Mouse (Mus musculus): Measurements from ENCODE around the gene Lpin3. TPM values are rescaled to one million over a fixed set of nuclear protein-coding genes. Genes with fewer than 3 reads are reported as not detected.

Gene Lpin3
- polyA plus RNA-seq, 1 experiment from 2014 or later: 0.78 TPM

- Histone ChIP-seq H3K36me3 (ENCODE audit: control insufficient read depth, insufficient read depth, low read length) (no peaks in the 10 kb centered on the region), H3K27me3 (ENCODE audit: control insufficient read depth, insufficient read depth, low read length) (no peaks in the 10 kb centered on the region), H3K4me2 (ENCODE audit: low read length) (no peak overlapping the region), H3K4me3 (ENCODE audit: control insufficient read depth in 1 of 2, insufficient read depth in 1 of 2, low read depth in 1 of 2, low read length in 2 of 2) (no peak overlapping the region), H3K4me1 (ENCODE audit: control insufficient read depth in 2 of 2, insufficient read depth in 2 of 2, low read length in 2 of 2) (peaks cover 4 to 9% of the 10 kb centered on the region in 2 experiments), H3K9ac (ENCODE audit: low read length) (no peak overlapping the region), H3K9me3 (ENCODE audit: control insufficient read depth, low read length) (no peaks in the 10 kb centered on the region), H3K27ac (replicated peaks in 1 of 2; ENCODE audit: control insufficient read depth in 1 of 2, insufficient read depth in 1 of 2, low read depth in 2 of 2, low read length in 2 of 2) (no peak overlapping the region)
- no peak for ATAC-seq (ENCODE audit: insufficient number of reproducible peaks, insufficient read depth, low FRiP score, low read depth)
- WGBS: 68% methylated on average over 3 of the region's 3 CpGs
Observed at GRCm38 (mm10) chr2:160886221-160886620, 5.8 kb downstream of the Lpin3 start.

- H3K27ac ChIP-seq (replicated peaks in 1 of 2; ENCODE audit: control insufficient read depth in 1 of 2, insufficient read depth in 1 of 2, low read depth in 2 of 2, low read length in 2 of 2): no peak overlapping the region
- peak overlapping the region; percentile 99 for H3K4me2 ChIP-seq (ENCODE audit: low read length)
- H3K27me3 ChIP-seq (ENCODE audit: control insufficient read depth, insufficient read depth, low read length): no peaks in the 10 kb centered on the region; the same call in 1 of the 2 replicates
- 2% methylated on average over 11 of the region's 11 CpGs for WGBS
- H3K4me1 ChIP-seq (ENCODE audit: control insufficient read depth in 2 of 2, insufficient read depth in 2 of 2, low read length in 2 of 2): peaks cover 0 to 6% of the 10 kb centered on the region in 2 experiments; a peak in 2 of 4 replicates
- H3K9ac ChIP-seq (ENCODE audit: low read length): peak overlapping the region; percentile 72
- H3K36me3 ChIP-seq (ENCODE audit: control insufficient read depth, insufficient read depth, low read length): no peaks in the 10 kb centered on the region
- no peaks in the 10 kb centered on the region for H3K9me3 ChIP-seq (ENCODE audit: control insufficient read depth, low read length)
- H3K4me3 ChIP-seq (ENCODE audit: control insufficient read depth in 1 of 2, insufficient read depth in 1 of 2, low read depth in 1 of 2, low read length in 2 of 2): peak overlapping the region; percentile 50 to 51
- peak; percentile 57; the same call in 1 of the 2 replicates for ATAC-seq (ENCODE audit: insufficient number of reproducible peaks, insufficient read depth, low FRiP score, low read depth)
Observed at GRCm38 (mm10) chr2:160887284-160887683, 6.8 kb downstream of the Lpin3 start.

GRCm38 (mm10) chr2:160887859-160888258 is 7.4 kb downstream of the Lpin3 start:
- H3K4me1 ChIP-seq (ENCODE audit: control insufficient read depth in 2 of 2, insufficient read depth in 2 of 2, low read length in 2 of 2): peaks cover 0 to 6% of the 10 kb centered on the region in 2 experiments; a peak in 2 of 4 replicates
- H3K9me3 ChIP-seq (ENCODE audit: control insufficient read depth, low read length): no peaks in the 10 kb centered on the region
- peak overlapping the region; percentile 50 to 51 for H3K4me3 ChIP-seq (ENCODE audit: control insufficient read depth in 1 of 2, insufficient read depth in 1 of 2, low read depth in 1 of 2, low read length in 2 of 2)
- no peaks in the 10 kb centered on the region for H3K36me3 ChIP-seq (ENCODE audit: control insufficient read depth, insufficient read depth, low read length)
- no peaks in the 10 kb centered on the region; the same call in 1 of the 2 replicates for H3K27me3 ChIP-seq (ENCODE audit: control insufficient read depth, insufficient read depth, low read length)
- no peak overlapping the region for H3K27ac ChIP-seq (replicated peaks in 1 of 2; ENCODE audit: control insufficient read depth in 1 of 2, insufficient read depth in 1 of 2, low read depth in 2 of 2, low read length in 2 of 2)
- peak overlapping the region; percentile 99 for H3K4me2 ChIP-seq (ENCODE audit: low read length)
- peak overlapping the region; percentile 72 for H3K9ac ChIP-seq (ENCODE audit: low read length)
- WGBS: 1% methylated on average over 26 of the region's 26 CpGs
- ATAC-seq (ENCODE audit: insufficient number of reproducible peaks, insufficient read depth, low FRiP score, low read depth): peak; percentile 66

- Histone ChIP-seq H3K27ac (replicated peaks in 1 of 2; ENCODE audit: control insufficient read depth in 1 of 2, insufficient read depth in 1 of 2, low read depth in 2 of 2, low read length in 2 of 2) (no peak overlapping the region), H3K4me2 (ENCODE audit: low read length) (no peak overlapping the region), H3K27me3 (ENCODE audit: control insufficient read depth, insufficient read depth, low read length) (no peaks in the 10 kb centered on the region; the same call in 1 of the 2 replicates), H3K9me3 (ENCODE audit: control insufficient read depth, low read length) (no peaks in the 10 kb centered on the region), H3K4me1 (ENCODE audit: control insufficient read depth in 2 of 2, insufficient read depth in 2 of 2, low read length in 2 of 2) (peaks cover 0 to 6% of the 10 kb centered on the region in 2 experiments; a peak in 2 of 4 replicates), H3K4me3 (ENCODE audit: control insufficient read depth in 1 of 2, insufficient read depth in 1 of 2, low read depth in 1 of 2, low read length in 2 of 2) (no peak overlapping the region), H3K9ac (ENCODE audit: low read length) (no peak overlapping the region), H3K36me3 (ENCODE audit: control insufficient read depth, insufficient read depth, low read length) (no peaks in the 10 kb centered on the region)
- no peak for ATAC-seq (ENCODE audit: insufficient number of reproducible peaks, insufficient read depth, low FRiP score, low read depth)
- 78% methylated on average over 5 of the region's 5 CpGs for WGBS
Observed at GRCm38 (mm10) chr2:160891045-160891444, 10.6 kb downstream of the Lpin3 start.

- no peaks in the 10 kb centered on the region; the same call in 1 of the 2 replicates for H3K27me3 ChIP-seq (ENCODE audit: control insufficient read depth, insufficient read depth, low read length)
- H3K9me3 ChIP-seq (ENCODE audit: control insufficient read depth, low read length): no peaks in the 10 kb centered on the region
- H3K36me3 ChIP-seq (ENCODE audit: control insufficient read depth, insufficient read depth, low read length): no peaks in the 10 kb centered on the region
- ATAC-seq (ENCODE audit: insufficient number of reproducible peaks, insufficient read depth, low FRiP score, low read depth): no peak
- 77% methylated on average over 9 of the region's 9 CpGs for WGBS
- no peak overlapping the region for H3K9ac ChIP-seq (ENCODE audit: low read length)
- peaks cover 0 to 6% of the 10 kb centered on the region in 2 experiments; a peak in 2 of 4 replicates for H3K4me1 ChIP-seq (ENCODE audit: control insufficient read depth in 2 of 2, insufficient read depth in 2 of 2, low read length in 2 of 2)
- H3K27ac ChIP-seq (replicated peaks in 1 of 2; ENCODE audit: control insufficient read depth in 1 of 2, insufficient read depth in 1 of 2, low read depth in 2 of 2, low read length in 2 of 2): no peak overlapping the region
- no peak overlapping the region for H3K4me2 ChIP-seq (ENCODE audit: low read length)
- no peak overlapping the region for H3K4me3 ChIP-seq (ENCODE audit: control insufficient read depth in 1 of 2, insufficient read depth in 1 of 2, low read depth in 1 of 2, low read length in 2 of 2)
Observed at GRCm38 (mm10) chr2:160891697-160892096, 11.2 kb downstream of the Lpin3 start.

GRCm38 (mm10) chr2:160901656-160902412 is 21.4 kb downstream of the Lpin3 start:
- H3K27me3 ChIP-seq (ENCODE audit: control insufficient read depth, insufficient read depth, low read length): no peaks in the 10 kb centered on the region; the same call in 1 of the 2 replicates
- 55% methylated on average over 7 of the region's 7 CpGs for WGBS

GRCm38 (mm10) chr2:160905301-160905700 is 24.8 kb downstream of the Lpin3 start:
- WGBS: 92% methylated on average over 12 of the region's 12 CpGs
- Histone ChIP-seq H3K4me1 (ENCODE audit: control insufficient read depth in 2 of 2, insufficient read depth in 2 of 2, low read length in 2 of 2) (peaks cover 5 to 6% of the 10 kb centered on the region in 2 experiments; a peak in 3 of 4 replicates), H3K4me2 (ENCODE audit: low read length) (no peak overlapping the region), H3K9ac (ENCODE audit: low read length) (no peak overlapping the region), H3K36me3 (ENCODE audit: control insufficient read depth, insufficient read depth, low read length) (no peaks in the 10 kb centered on the region), H3K27ac (replicated peaks in 1 of 2; ENCODE audit: control insufficient read depth in 1 of 2, insufficient read depth in 1 of 2, low read depth in 2 of 2, low read length in 2 of 2) (no peak overlapping the region), H3K4me3 (ENCODE audit: control insufficient read depth in 1 of 2, insufficient read depth in 1 of 2, low read depth in 1 of 2, low read length in 2 of 2) (no peak overlapping the region), H3K9me3 (ENCODE audit: control insufficient read depth, low read length) (no peaks in the 10 kb centered on the region), H3K27me3 (ENCODE audit: control insufficient read depth, insufficient read depth, low read length) (peaks cover 25% of the 10 kb centered on the region)
- ATAC-seq (ENCODE audit: insufficient number of reproducible peaks, insufficient read depth, low FRiP score, low read depth): no peak

More at GRCm38 (mm10) chr2:160901656-160902412, 21.4 kb downstream of the Lpin3 start:
- Histone ChIP-seq H3K9ac (ENCODE audit: low read length) (no peak overlapping the region), H3K4me3 (ENCODE audit: control insufficient read depth in 1 of 2, insufficient read depth in 1 of 2, low read depth in 1 of 2, low read length in 2 of 2) (no peak overlapping the region), H3K36me3 (ENCODE audit: control insufficient read depth, insufficient read depth, low read length) (no peaks in the 10 kb centered on the region), H3K4me2 (ENCODE audit: low read length) (no peak overlapping the region), H3K4me1 (ENCODE audit: control insufficient read depth in 2 of 2, insufficient read depth in 2 of 2, low read length in 2 of 2) (peaks cover 0 to 6% of the 10 kb centered on the region in 2 experiments; a peak in 2 of 4 replicates), H3K27ac (replicated peaks in 1 of 2; ENCODE audit: control insufficient read depth in 1 of 2, insufficient read depth in 1 of 2, low read depth in 2 of 2, low read length in 2 of 2) (no peak overlapping the region; a peak in 1 of 4 replicates), H3K9me3 (ENCODE audit: control insufficient read depth, low read length) (no peaks in the 10 kb centered on the region)
- ATAC-seq (ENCODE audit: insufficient number of reproducible peaks, insufficient read depth, low FRiP score, low read depth): no peak; the same call in 1 of the 2 replicates

Data from heart, embryonic 14.5 days (tissue).